Mouse (Mus musculus) granulocyte monocyte progenitor cell, adult 5-6 weeks (primary cell): ENCODE measurements at regions not wholly inside any gene's neighbourhood (a gene's known extent, or its start where the extent isn't known, plus 50 kb on each side); places are given as distances from the start of the nearest gene placed in this dataset.

Experiments used
- ATAC-seq: replicated peaks from 2 replicates; pipeline ENCODE4 v1.8.0; 2016; ENCODE audit warnings: mild to moderate bottlenecking, moderate TSS enrichment, inconsistent platforms; ENCODE audit not compliant: poor library complexity, severe bottlenecking

DNA sequence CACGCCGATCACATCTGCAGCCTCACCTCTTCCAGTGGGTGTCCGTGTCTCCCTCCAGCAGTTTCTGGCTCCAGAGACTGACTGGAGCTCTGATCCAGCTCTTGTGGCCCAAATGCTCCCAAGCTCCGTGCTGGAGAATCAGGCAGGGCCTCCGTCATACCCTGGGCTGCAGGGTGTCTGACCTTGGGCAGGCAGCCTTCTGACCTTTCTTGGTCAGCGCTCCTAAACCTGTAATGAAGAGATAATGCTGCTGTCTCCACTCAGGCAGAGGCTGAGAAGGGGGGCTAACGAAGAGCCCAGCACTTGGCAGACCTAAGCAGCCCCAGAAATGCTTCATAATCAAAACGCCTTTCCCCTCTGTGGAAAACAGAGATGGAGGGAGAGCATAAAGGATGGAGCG is 89.9 kb upstream of the Mef2a start:
- ATAC-seq, result no peak

GRCm38 (mm10) chr7:67461333-67462255 is 88.9 kb upstream of the Mef2a start:
- ATAC-seq, result peak; percentile 74

GRCm38 (mm10) chr7:67459810-67460209 is 87.2 kb upstream of the Mef2a start:
- ATAC-seq, result peak; percentile 38

- no peak for ATAC-seq
These were observed 86.6 kb upstream of the Mef2a start for GRCm38 (mm10) chr7:67459209-67459608.

DNA sequence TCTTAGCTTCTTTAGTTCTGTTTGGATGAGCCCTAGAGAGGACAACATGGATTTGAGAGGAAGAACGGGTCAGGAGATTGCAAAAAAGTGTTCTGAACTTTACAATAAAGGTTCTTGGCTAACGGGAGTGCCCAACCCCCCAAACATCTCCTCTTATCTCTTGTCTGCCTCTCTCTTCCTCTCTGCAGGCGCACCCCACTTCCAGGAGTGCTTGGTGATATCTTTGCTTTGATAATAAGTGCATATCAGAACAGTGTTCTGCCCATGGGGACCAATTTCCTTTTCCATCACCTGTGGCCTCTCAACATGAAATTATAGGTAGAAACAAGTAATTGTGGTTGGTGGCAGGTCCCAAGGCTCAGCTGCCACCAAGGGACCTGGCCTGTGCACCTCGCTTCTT is 86.0 kb upstream of the Mef2a start:
- ATAC-seq, result no peak

DNA sequence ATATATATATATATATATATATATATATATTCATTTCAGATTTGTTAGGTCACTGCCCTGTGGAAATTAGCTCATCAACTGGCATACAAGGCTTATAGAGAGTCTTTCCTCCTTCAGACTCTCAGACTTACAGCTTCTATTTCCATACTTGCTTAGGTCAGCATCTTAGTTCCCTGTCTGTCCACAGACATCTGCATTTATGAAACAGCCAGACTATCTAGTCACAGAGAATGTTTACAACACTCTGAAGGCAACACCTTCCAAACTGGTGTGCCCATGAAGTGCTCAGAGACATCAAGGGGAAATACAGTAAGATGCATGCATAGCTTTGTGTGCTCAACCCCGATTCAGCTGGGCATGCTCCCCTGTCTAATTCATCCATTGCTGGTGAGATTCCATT is 85.2 kb upstream of the Mef2a start:
- ATAC-seq, result no peak

- ATAC-seq, result no peak
These were observed 83.4 kb upstream of the Mef2a start for GRCm38 (mm10) chr7:67456015-67456414.

GRCm38 (mm10) chr7:67454458-67454857 is 81.8 kb upstream of the Mef2a start:
- no peak for ATAC-seq

DNA sequence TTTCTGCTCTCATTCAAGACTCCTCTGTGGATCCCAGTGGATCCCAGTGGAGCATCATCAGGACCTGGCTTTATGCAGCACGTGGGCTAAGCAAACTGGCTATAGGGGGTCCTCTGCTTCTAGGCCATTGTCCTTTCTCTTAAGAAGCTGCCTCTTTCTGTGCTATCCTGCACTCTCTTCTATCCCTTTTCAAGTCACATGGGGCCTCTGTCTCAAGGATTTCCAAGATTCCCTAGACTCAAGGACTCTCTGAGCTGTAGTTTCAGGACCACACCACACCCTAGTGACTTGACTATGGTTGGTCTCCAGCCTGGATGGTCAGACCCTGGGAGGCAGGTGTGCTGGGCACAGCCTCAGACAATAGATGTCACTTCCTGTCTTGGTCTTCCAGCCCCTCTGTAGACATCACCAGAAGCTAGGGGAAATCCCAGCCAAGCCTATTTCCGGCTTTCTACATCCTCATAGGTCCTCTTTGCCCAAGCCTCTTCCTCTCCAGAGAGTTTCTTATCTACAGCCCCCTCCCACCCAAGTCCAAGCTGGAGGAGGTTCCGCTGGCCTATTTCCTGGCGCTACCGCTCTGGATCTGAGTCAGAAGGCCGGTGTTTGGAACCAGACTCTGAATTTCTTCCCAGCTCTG is 78.6 kb upstream of the Mef2a start:
- peak; percentile 94 for ATAC-seq

- ATAC-seq, result no peak
These were observed 73.9 kb upstream of the Mef2a start for GRCm38 (mm10) chr7:67446606-67447005.

GRCm38 (mm10) chr7:67445203-67446041 is 72.8 kb upstream of the Mef2a start:
- peak; percentile 70 for ATAC-seq

- peak; percentile 52 for ATAC-seq
These were observed 71.9 kb upstream of the Mef2a start for GRCm38 (mm10) chr7:67444523-67444942.

- no peak for ATAC-seq
These were observed 71.0 kb upstream of the Mef2a start for GRCm38 (mm10) chr7:67443666-67444065.

DNA sequence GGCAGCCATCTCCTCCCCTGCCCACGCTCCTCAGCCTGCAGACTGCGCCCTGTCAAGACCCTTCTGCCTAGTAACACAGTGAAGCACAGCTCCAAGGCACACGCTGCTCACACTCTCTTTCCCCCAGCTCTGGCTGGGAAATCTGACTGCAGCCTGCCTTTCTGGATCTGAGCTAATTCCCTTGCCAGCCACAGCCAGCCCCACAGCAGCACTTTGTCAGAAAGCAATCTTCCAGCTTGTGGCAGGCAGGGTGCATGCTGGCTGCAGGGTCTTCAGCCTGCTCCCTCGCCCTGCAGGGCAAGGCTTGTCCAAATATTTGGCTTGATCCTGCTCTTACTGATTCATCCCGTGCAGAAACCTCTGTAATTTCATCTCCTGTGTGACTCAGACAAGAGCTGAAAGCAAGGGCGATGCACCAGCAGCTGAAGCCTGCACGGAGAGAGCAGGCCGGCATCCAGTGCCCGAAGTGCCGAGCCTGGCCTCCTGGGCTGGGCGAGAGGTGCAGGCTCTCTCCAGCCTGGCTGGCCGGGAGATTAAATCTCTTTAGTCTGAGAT is 70.4 kb upstream of the Mef2a start:
- no peak for ATAC-seq

DNA sequence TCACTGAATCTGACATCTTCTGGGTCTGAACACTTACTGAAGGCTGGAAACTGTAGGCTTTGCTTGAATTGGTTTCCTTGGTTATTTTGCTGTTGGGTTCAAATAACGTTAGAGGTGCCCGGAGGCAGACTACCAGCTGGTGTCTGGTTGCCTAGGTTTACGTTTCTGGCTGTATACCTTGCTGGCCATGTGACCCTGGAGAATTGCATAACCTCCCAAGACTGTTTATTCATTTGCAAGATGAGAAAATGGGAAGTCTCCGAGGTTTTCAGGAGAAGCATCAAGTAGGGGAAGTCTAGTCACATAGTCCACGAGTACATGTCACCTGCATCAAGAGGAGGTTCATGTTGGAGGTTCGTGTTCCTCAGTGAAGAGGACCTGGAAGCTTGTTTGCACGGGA is 69.6 kb upstream of the Mef2a start:
- peak; percentile 37 for ATAC-seq

DNA sequence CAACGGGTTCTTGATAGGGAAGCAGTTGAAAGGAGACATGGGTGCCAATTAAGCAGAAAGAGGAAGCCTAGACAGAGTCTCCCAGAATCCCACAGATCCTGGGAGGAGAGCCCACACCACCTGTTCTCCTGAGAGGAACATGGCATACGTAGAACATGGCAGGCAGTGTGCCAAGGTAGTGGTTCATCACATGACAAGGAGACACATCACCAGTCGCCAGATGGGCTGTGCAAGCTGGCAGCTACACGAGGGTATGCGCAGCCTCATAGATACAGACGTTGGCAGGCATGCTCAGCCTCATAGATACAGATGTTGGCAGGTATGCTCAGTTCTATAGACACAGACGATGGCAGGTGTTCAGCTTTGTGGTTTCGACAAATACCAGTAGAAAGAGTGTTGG is 68.1 kb upstream of the Mef2a start:
- ATAC-seq, result no peak

GRCm38 (mm10) chr7:67437216-67438006 is 64.8 kb upstream of the Mef2a start:
- ATAC-seq, result no peak

GRCm38 (mm10) chr7:67435643-67436339 is 63.1 kb upstream of the Mef2a start:
- ATAC-seq, result no peak

DNA sequence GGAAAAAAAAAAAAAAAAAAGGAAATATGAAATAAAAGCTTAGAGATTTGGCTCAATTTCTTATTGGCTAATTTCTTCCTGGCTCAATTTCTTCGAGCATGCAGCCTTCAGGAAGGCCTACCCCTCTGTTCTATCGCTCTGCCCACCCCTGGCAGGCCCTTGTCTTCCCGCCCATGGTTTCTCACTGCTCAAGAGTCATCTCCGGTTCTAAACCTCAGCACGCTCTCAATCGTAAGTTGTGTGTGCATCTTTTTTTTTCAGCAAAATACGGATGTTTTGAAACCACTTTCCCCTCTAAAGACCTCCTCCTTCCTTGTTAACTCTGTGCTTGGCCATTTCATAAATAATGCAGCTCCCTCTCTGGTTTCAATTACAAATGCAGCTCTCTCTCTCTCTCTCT is 58.3 kb upstream of the Mef2a start:
- ATAC-seq, result peak; percentile 38
